Mouse (Mus musculus) liver, postnatal 0 days (tissue): Measurements from ENCODE around the gene Angptl7.

ENCODE experiments used
- CTCF ChIP-seq: sonication (generic); IDR thresholded peaks from 2 replicates; pipeline ENCODE4 v1.5.1; 2016; ENCODE audit warnings: antibody characterized with exemption, low read depth
- EP300 ChIP-seq: IDR thresholded peaks from 2 replicates; pipeline ENCODE4 v1.6.1; 2016; ENCODE audit warnings: antibody characterized with exemption, low read depth, mild to moderate bottlenecking

- TF ChIP-seq EP300 (no peak), CTCF (no peak)
These were observed 27.7 kb downstream of the Angptl7 start for GRCm38 (mm10) chr4:148472436-148473174.
